Mouse (Mus musculus) activated CD4-positive, CD25-positive, alpha-beta regulatory T cell, adult 4 months (primary cell): ENCODE results near the gene N4bp1. TPM values are rescaled to one million over a fixed set of nuclear protein-coding genes. Genes with fewer than 3 reads are reported as not detected.

Experiments
- ATAC-seq: one replicate; pipeline ENCODE4 v1.8.0; 2017
- polyA plus RNA-seq, 2 experiments: library from polyadenylated mRNA; unstranded; fragments of 100-300 nt; shearing (Covaris generic); gene quantifications; one replicate each; pipeline ENCODE4 v1.2.1; 2017

N4bp1 gene
- 10 to 100 TPM in 1 of 2 experiments, 1 to 10 TPM in 1; 10.0 to 11.8 TPM for polyA plus RNA-seq

DNA sequence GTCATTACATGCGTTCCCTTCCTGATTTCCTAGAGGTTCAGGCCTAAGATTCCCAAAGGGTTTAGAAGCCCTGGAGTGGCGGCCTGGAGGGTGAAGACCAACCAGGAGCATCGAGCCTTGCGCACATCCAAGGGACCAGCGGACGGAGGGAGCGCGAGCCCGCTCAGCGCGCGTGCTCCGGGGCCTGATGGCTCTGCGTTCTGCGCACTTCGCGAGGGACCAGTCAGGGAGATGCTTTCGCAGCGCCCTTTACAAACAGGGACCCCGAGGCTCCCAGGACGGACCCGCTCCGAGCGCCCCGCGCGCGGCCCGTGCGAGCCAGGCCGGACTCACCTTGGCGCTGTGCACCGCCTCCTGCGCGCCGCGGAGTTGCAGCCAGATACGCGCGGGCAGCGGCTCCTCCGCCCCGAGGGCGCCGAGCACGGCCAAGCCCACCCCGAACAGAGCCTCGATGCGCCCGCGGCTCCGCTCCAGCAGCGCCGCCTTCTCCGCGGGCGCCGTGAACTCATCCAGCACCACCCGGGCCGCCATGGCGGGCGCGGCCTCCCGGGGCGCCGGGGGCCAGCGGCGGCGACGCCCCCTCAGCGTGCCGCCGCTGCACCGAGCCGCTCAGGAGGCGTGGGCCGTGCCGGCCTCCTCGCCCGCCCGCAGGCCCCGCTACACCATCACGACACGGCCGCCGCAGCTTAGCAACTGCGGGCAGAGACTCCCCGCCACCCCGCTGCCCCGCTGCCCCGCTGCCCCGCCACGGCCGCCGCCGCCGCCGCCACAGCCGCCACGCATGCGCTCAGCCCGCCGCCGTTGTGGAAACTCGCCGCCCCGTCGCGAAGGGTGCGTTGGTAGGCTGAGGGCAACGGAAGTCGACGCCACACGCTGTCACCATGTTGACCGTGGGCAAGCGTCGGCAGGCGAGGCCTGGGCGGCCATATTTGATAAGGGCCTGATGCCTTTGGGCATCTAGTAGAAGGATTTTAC lies at the start of gene N4bp1:
TSS of gene N4bp1 (minus strand) at position 770 of the 975 bp plus-strand sequence.
- ATAC-seq: peak; percentile 70

- no peak for ATAC-seq
These were observed 49.8 kb upstream of the N4bp1 start for GRCm38 (mm10) chr8:86934841-86935240.

DNA sequence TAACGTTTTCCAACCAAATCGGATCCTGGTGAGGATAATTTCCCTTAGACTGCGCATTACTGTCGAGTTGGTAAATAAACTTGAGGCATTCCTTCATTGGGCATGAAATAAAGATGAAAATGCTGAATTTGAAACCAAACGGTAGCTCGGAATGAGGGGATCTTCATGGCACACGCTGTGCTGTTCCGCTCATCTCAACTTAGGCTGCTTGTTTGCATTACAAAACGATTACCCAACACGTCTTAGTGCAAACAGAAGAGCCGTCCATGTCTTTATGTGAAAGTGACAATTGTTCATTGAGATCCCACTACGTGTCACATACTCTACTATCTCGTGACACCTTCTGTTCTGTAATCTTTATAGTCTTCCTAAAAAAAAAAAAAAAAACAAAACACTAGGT lies 49.3 kb upstream of the N4bp1 start:
- no peak for ATAC-seq

GRCm38 (mm10) chr8:86933898-86934297 lies 48.8 kb upstream of the N4bp1 start:
- no peak for ATAC-seq

DNA sequence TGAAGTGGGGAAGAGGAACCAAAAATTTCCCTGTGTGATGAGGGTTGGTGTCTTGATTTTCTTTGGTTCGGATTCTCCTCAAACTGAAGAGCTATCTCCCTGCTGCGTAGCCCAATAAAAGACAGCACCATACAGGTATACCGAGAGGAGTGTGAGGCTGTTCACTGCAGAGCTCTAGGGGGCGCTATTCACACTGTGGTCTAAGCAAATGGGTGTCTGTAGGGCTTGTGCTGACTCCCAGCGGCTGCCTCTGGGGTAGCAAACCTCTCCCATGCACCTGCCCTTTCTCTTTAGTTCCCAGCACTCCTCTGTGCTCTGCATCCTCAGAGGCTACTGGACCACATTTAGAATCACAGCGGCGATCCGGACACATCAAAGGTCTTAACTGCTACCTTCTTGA lies 41.2 kb upstream of the N4bp1 start:
- ATAC-seq: no peak

DNA sequence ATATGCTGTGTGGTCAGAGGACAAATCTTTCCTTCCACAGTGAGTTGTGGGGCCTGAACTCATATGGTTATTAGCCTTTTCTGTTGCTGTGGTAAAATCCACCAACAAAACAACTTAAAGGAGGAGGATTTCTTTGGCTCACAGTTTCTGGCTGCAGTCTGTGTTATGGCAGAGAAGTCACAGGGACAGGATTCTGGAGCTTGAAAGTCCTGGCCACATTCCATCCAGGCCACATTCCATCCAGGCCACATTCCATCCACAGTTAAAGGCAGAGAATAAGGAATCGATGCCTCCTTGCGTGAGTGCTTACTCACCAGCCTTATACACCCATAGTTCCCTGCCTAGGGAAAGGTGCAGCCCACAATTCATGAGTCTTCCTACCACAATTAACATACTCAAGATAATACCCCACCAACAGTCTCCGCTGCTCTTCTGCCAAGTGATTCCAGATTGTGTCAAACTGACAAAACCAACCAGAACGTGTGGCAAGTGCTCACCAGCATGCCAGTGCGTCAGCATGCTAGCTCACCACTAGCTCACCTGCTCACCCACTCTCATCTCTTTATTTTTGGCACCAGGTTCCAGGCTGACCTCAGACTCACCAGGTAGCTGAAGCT lies 38.3 kb upstream of the N4bp1 start:
- ATAC-seq: no peak

- no peak for ATAC-seq
These were observed 37.6 kb upstream of the N4bp1 start for GRCm38 (mm10) chr8:86922673-86923072.

DNA sequence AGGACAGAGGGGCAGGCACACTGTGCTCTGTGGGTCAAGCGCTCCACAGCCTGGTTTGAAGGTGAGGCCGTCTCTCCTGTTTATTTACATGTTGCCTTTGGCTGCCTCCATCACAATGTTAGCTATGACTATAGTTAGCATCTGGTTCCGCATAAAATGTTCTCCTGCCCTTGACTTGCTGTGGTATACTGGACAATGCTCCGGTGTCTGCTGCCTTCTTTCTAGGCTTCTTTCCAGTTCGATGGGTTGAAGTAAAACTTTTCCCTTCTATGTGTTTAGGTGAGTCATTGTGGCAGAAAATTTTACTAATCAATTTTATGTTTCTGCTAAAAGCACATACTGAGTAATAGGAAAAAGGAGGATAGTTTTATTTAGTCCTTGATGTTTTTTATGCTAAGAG lies 37.1 kb upstream of the N4bp1 start:
- ATAC-seq: no peak

DNA sequence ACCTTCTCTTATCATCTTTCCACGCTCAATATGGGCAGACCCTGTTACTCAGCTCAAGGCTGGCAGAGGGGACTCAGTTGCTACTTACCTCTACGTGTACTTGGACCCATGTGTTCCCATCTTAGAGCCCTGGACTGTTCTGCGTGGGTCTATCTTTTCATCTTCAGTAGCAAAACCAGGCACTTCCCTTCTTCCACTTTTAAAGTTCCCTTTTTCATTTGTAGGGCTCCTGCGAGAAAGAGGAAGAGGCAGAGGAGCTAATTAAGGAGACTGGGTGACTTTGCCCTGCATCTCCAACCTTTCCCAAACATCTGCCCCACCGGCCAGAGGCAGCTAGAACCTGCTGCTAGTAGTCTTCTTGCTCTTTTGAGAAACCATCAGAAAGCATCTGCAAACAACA lies 35.9 kb upstream of the N4bp1 start:
- ATAC-seq: no peak

DNA sequence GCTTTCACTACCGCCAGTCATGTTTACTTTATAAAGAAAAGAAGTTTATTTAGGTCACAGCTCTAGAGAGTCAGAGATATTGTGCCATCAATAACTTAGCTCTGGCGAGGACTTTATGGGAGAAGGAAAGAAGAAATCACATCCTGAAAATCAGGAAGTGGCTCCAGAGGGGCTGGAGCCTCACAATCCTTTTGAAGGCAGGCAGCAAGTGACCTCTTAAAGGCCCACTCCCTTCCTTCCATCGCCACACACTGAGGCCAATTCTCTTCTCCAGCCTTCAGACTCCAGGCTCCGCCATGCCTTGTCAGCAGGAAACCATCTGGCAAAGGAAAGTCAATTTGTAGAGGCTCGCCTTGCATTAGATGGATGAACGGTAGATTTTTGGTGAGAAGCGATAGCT lies 35.4 kb upstream of the N4bp1 start:
- no peak for ATAC-seq

GRCm38 (mm10) chr8:86920024-86920423 lies 35.0 kb upstream of the N4bp1 start:
- no peak for ATAC-seq

DNA sequence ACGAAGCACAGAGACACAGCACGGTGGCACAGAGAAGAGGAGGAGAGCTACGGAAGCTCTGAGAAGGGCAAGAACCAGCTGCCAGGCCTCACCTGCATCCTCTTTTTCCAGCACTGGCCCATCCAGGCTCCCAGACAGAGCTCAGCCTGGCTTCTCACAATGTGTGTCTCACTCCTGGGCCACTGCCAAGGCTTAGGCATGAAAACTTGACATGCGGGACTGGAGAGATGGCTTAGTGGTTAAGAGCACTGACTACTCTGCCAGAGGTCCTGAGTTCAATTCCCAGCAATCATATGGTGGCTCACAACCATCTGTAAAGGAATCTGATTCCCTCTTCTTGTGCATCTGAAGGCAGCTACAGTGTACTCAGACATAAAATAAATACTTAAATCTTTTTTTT lies 34.2 kb upstream of the N4bp1 start:
- ATAC-seq: no peak

GRCm38 (mm10) chr8:86918093-86918492 lies 33.0 kb upstream of the N4bp1 start:
- no peak for ATAC-seq

DNA sequence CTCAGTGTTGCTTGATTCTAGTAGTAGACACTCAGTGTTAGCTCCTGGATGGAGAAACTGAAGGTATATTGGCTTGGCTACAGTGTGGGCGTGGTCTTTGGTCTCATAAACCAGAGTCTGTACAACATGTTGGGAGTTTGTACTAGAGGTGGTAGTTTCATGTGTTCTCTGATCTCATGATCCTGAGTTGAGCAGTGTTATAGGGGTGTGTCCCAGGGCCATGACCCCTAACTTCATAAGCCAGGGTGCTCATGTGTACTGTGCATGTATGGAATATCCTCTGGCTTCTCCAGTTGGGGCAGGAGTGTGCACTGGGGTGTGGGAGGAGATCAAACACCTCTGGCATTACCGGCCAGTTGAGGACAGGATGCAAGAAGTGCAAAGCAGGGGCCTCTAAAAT lies 32.6 kb upstream of the N4bp1 start:
- no peak for ATAC-seq

- no peak for ATAC-seq
These were observed 31.3 kb upstream of the N4bp1 start for GRCm38 (mm10) chr8:86916369-86916768.

DNA sequence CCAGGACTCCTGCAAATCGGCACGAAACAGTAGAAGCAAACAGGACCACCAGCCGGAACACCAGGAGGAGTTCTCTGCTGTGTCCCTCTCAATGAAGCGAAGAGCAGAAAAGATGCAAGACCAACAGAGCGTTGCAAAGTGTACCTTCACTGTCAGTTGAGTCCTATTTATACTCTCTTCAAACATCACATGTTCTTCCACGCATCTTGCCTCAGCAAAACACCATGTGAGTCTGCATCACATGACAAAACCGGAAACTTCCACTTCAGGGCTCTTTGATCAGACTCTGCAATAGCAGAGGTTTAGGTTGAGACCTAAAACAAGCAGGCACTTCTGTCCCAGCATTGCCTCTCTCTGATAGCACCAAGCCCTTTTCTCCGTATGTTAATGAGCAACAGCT lies 26.1 kb upstream of the N4bp1 start:
- no peak for ATAC-seq

DNA sequence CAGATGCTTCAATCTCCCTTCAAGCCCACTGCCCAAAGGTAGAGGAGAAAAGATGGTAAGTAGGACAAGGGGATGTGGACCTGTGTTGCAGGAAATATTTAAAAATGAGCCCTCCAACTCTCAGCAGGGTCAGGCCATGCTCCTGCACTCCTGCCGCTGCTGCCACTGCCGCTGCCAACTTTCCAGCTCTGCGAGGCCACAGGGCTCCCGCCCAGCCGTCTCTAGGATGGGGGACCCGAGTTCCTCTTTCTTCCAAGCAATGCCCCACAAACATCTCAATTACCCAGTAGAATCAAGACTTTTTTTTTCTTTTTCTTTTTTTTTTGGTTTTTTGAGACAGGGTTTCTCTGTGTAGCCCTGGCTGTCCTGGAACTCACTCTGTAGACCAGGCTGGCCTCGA lies 25.2 kb upstream of the N4bp1 start:
- no peak for ATAC-seq

GRCm38 (mm10) chr8:86908536-86908935 lies 23.5 kb upstream of the N4bp1 start:
- peak; percentile 59 for ATAC-seq

GRCm38 (mm10) chr8:86904911-86905310 lies 19.9 kb upstream of the N4bp1 start:
- ATAC-seq: no peak

DNA sequence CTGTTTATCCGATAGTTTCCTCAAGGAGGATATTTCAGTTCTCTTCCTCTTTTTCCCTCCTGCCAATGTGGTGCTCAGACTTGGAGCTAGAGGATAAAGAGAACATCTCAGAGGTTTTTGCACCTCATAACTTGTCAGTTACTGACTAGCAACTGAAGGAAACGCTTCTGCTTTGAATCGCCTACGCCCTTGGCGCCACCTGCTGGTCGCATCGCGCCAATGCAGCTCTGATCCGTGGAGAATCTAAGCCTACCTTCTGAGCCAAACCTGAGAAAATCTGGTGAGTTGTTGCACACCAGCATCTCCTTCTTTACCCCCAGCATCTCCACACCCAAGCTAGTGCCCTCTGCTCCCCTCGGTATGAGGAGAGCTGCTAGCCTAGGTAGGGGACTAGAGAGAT lies 18.0 kb upstream of the N4bp1 start:
- peak; percentile 81 for ATAC-seq

GRCm38 (mm10) chr8:86902656-86903055 lies 17.6 kb upstream of the N4bp1 start:
- ATAC-seq: no peak

DNA sequence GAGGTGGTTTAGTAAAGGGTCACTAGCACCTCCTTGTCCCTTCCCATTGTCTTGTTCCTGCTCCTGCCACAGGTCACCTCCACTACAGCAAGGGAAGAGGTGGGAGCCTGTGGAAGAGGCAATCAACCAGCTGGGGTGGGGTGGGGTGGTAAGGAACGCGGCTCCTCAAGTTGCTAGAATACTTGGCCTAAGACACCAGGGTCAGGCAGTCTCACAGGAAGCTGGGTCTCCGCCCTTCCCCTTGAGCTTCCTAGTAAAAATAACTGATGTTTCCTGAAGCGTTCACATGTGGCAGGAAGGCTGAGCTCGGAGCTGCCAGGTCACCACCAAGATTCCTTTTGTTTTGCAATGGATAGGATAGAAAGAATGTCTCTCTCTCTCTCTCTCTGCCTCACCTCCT lies 16.9 kb upstream of the N4bp1 start:
- no peak for ATAC-seq

DNA sequence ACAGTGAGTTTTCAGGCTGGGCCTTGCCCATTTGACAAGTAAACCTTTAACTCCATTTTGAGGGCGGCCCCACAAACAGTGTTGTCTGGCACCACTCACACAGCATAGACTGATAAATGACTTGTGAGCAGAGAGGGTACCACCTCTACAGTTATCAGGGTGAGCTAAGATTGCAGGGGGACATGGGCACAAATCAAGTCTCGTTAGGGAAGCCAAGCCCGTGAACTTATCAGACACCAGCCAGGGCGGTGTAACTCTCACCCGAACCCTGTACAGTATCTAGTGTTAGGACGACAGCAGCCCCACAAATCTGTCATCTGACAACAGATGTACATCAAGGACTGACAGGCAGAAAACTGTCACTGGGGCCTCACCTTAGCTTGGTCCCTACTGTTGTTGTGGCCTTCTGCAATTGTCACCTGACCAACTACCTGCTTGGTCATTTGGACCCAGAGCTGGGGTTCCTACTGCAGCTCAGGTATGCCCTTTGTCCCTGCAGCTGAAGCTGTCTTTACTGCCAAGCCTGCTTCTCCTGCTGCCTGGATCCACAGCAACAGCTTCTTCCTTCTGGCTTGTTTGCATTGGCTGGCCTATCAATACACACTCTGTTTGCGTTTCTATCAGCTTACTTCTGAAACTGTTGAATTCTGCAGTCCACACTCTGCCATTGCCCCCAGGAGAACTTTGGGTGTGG lies 12.8 kb upstream of the N4bp1 start:
- ATAC-seq: no peak
